Mouse (Mus musculus): Measurements from ENCODE around the gene Insyn1. TPM values are rescaled to one million over a fixed set of nuclear protein-coding genes. Genes with fewer than 3 reads are reported as not detected.

Insyn1 gene
- total and polyA plus RNA-seq, 3 experiments, result 13.4 to 26.1 (median 23.6) TPM

DNA sequence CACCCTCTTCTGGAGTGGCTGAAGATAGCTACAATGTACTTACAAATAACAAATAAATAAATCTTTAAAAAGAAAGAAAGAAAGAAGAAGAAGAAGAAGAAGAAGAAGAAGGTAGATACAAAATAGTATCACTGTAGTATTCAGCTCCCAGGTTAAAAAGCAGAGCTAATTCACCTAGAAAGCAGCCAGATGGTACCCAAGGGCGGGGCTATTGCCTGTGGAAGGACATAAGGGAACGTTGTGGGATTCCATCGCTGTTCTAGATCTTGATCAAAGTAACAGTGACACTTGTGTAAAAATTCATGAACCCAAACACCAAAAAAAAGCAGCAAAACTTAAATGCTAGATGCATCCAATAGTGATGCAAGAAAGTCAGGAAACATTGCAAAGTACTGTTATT, 31.6 kb downstream of the Insyn1 start:
- intact Hi-C loops (cut with DNase I), result loop anchor here (5.0 kb wide), 1 partner anchor 188 kb away; no protein-coding TSS in a partner anchor
- TF ChIP-seq POLR2A (IDR thresholded peaks at IDR 0.05; ENCODE audit: insufficient read depth, low read depth, low read length) (no peak), EP300 (IDR thresholded peaks at IDR 0.05; ENCODE audit: insufficient read depth, low read depth, low read length) (no peak), CTCF (IDR thresholded peaks at IDR 0.05) (no peak)
- Histone ChIP-seq H3K9ac (ENCODE audit: low read depth, low read length) (no peak overlapping the region), H3K4me3 (no peak overlapping the region), H3K27ac (no peak overlapping the region), H3K79me2 (replicated peaks; ENCODE audit: control insufficient read depth, insufficient read depth, low read length) (no peaks in the 10 kb centered on the region), H3K27me3 (ENCODE audit: control insufficient read depth, insufficient read depth, low read length) (no peaks in the 10 kb centered on the region), H3K36me3 (ENCODE audit: control insufficient read depth, insufficient read depth, low read length) (no peaks in the 10 kb centered on the region), H3K4me1 (ENCODE audit: control insufficient read depth, insufficient read depth, low read length) (peaks cover 10% of the 10 kb centered on the region)
- WGBS, result 84% methylated on average over 3 of the region's 3 CpGs
- no peak for DNase-seq

DNA sequence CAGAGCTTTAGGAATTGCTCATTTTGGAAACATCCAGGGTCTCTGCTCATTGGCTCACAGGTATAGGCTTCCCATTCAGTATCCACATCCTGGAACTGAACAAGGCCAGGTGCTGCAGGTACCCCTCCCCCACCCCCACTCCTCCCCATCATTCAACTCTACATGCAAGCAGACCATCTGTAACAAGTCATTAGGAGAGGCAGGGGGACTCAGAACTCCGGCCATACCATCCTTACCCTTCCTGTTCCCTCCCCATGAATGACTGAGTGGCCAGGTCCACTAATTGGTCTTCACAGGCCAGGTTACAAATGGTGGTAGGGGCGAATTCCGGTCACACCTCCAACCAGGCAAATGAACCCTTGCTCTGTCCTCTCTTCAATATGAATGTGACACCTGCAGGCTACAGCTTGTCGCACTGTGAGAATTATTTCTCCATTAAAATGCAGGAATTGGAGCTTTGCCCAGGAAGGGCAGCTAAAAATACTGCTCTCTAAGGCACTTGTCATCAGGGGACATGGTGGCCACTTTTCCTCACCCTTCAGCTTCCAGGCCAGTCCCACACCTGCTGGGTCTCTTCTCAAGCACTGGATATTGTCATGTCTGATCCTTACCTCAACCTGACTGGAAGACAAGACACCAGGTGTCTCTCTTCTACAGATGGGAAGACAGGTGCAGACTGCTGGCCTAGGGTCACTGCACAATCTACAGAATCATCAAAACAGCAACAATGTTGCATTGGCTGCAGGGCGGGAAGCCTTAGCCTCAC, 32.6 kb downstream of the Insyn1 start:
- WGBS, result 61% methylated on average over 5 of the region's 5 CpGs
- peak in 1 of 2 experiments; percentile 39 for DNase-seq
- no peak overlapping the region for H3K4me3 ChIP-seq
- H3K36me3 ChIP-seq (ENCODE audit: control insufficient read depth, insufficient read depth, low read length), result no peaks in the 10 kb centered on the region
- no peaks in the 10 kb centered on the region for H3K27me3 ChIP-seq (ENCODE audit: control insufficient read depth, insufficient read depth, low read length)
- TF ChIP-seq CTCF (IDR thresholded peaks at IDR 0.05), result peak; percentile 24
- TF ChIP-seq EP300 (IDR thresholded peaks at IDR 0.05; ENCODE audit: insufficient read depth, low read depth, low read length), result no peak
- intact Hi-C loops (cut with DNase I), result loop anchor here (5.0 kb wide), 1 partner anchor 189 kb away; no protein-coding TSS in a partner anchor
- peaks cover 10% of the 10 kb centered on the region for H3K4me1 ChIP-seq (ENCODE audit: control insufficient read depth, insufficient read depth, low read length)
- H3K9ac ChIP-seq (ENCODE audit: low read depth, low read length), result no peak overlapping the region
- H3K27ac ChIP-seq, result no peak overlapping the region; the same call in 1 of the 2 replicates
- H3K79me2 ChIP-seq (replicated peaks; ENCODE audit: control insufficient read depth, insufficient read depth, low read length), result no peaks in the 10 kb centered on the region

DNA sequence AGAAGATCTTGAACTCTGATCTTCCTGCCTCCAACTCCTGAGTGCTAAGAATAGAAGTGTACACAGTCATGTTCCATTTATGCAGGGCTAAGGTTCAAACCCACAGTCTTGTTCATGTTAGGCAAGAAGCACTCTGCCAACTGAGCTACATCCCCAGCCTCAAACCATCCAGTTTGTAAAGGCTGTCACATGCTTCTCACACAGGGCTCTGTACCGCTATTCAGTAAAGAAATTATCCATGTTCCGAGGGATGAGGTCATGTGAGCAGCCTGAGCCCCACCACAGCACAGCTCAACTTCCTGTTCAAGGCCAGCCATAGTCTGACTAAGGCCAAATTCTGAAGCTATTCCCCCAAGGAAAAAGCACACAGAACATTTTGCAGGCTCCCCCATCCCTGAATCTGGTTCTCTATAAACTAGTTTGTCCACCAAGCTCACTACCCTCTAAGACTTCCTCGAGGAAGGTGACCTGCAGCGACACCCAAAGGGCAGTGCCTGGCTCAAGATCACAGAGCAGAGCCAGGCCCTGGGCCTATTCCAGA, 33.5 kb downstream of the Insyn1 start:
- no peak for DNase-seq
- 25% methylated on average over 4 of the region's 4 CpGs for WGBS
- no peak overlapping the region for H3K4me3 ChIP-seq
- H3K27me3 ChIP-seq (ENCODE audit: control insufficient read depth, insufficient read depth, low read length), result no peaks in the 10 kb centered on the region
- peak; percentile 26 for TF ChIP-seq CTCF (IDR thresholded peaks at IDR 0.05)
- no peak for TF ChIP-seq EP300 (IDR thresholded peaks at IDR 0.05; ENCODE audit: insufficient read depth, low read depth, low read length)
- TF ChIP-seq POLR2A (IDR thresholded peaks at IDR 0.05; ENCODE audit: insufficient read depth, low read depth, low read length), result no peak
- intact Hi-C loops (cut with DNase I), result loop anchor here (5.0 kb wide), 1 partner anchor 190 kb away; no protein-coding TSS in a partner anchor
- no peak overlapping the region for H3K9ac ChIP-seq (ENCODE audit: low read depth, low read length)
- H3K79me2 ChIP-seq (replicated peaks; ENCODE audit: control insufficient read depth, insufficient read depth, low read length), result no peaks in the 10 kb centered on the region
- no peaks in the 10 kb centered on the region for H3K36me3 ChIP-seq (ENCODE audit: control insufficient read depth, insufficient read depth, low read length)
- no peak overlapping the region; the same call in 1 of the 2 replicates for H3K27ac ChIP-seq
- H3K4me1 ChIP-seq (ENCODE audit: control insufficient read depth, insufficient read depth, low read length), result peaks cover 10% of the 10 kb centered on the region

DNA sequence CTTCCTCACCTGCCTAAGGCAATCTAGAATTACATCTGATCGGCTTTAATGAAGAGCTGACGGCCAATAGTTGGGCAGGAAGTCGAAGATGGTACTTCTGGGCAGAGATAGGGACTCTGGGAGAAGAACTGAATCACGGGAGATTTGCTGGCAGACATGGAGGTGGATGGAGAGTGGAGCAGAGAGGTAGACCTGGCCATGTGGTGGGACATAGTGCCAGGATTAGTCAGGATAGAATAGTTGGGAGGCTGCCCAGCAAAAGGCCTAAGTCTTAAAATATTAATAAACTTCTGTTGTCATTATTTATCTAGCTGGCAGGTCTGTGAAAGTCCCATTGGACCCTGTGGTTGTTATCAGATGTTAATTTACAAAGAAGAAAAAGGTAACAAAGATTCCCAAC, 36.7 kb downstream of the Insyn1 start:
- peaks cover 5% of the 10 kb centered on the region for H3K4me1 ChIP-seq (ENCODE audit: control insufficient read depth, insufficient read depth, low read length)
- H3K36me3 ChIP-seq (ENCODE audit: control insufficient read depth, insufficient read depth, low read length), result no peaks in the 10 kb centered on the region
- H3K79me2 ChIP-seq (replicated peaks; ENCODE audit: control insufficient read depth, insufficient read depth, low read length), result no peaks in the 10 kb centered on the region
- no peak overlapping the region for H3K9ac ChIP-seq (ENCODE audit: low read depth, low read length)
- intact Hi-C loops (cut with DNase I), result no loop called here
- DNase-seq, result no peak
- 86% methylated on average over 4 of the region's 4 CpGs for WGBS
- H3K27ac ChIP-seq, result no peak overlapping the region
- no peak for TF ChIP-seq POLR2A (IDR thresholded peaks at IDR 0.05; ENCODE audit: insufficient read depth, low read depth, low read length)
- TF ChIP-seq EP300 (IDR thresholded peaks at IDR 0.05; ENCODE audit: insufficient read depth, low read depth, low read length), result no peak
- TF ChIP-seq CTCF (IDR thresholded peaks at IDR 0.05), result no peak
- H3K27me3 ChIP-seq (ENCODE audit: control insufficient read depth, insufficient read depth, low read length), result no peaks in the 10 kb centered on the region
- H3K4me3 ChIP-seq, result no peak overlapping the region

DNA sequence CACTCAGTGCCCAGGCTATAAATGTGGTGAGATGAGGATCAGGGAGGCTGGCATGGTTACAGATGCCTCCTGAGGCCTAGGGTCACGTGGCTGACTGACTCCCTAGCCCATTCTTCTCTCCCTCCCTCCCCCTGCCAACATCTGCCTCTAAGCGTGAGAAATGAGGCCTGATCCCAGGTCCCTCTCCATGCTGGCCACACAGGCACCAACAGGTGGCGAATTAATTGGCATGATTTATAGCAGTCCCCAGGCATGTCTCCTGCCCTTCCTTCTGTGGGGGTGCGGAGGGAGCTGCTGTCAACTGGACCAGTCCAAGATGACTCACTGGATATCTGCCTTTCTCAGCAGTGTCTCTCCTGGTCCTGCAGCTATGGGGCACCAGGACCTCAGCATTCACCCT, 39.4 kb downstream of the Insyn1 start:
- no peaks in the 10 kb centered on the region for H3K4me1 ChIP-seq (ENCODE audit: control insufficient read depth, insufficient read depth, low read length)
- TF ChIP-seq CTCF (IDR thresholded peaks at IDR 0.05) (no peak), POLR2A (IDR thresholded peaks at IDR 0.05; ENCODE audit: insufficient read depth, low read depth, low read length) (no peak), EP300 (IDR thresholded peaks at IDR 0.05; ENCODE audit: insufficient read depth, low read depth, low read length) (no peak)
- intact Hi-C loops (cut with DNase I), result no loop called here
- no peaks in the 10 kb centered on the region for H3K79me2 ChIP-seq (replicated peaks; ENCODE audit: control insufficient read depth, insufficient read depth, low read length)
- DNase-seq, result no peak
- H3K9ac ChIP-seq (ENCODE audit: low read depth, low read length), result no peak overlapping the region
- H3K4me3 ChIP-seq, result no peak overlapping the region
- H3K27me3 ChIP-seq (ENCODE audit: control insufficient read depth, insufficient read depth, low read length), result no peaks in the 10 kb centered on the region
- H3K36me3 ChIP-seq (ENCODE audit: control insufficient read depth, insufficient read depth, low read length), result no peaks in the 10 kb centered on the region
- WGBS, result 80% methylated on average over 4 of the region's 4 CpGs
- no peak overlapping the region for H3K27ac ChIP-seq

DNA sequence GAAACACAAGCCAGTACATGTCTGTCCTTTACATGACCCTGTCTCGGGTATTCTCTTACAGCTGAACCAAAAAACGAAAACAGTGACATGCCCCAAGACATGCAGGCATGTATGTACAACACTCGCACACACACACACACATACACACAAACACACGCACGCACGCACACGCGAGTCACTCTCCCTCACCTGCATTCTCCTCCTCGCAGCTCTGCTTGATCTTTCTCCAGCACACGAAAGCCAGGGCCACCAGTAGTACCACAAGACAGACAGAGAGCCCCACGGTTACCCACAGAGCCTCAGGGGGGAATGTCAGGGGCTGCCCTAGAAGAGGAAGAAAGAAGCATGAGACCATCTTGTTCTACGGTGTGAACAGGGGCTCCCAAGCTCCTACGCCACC, 42.0 kb downstream of the Insyn1 start:
- H3K9ac ChIP-seq (ENCODE audit: low read depth, low read length), result no peak overlapping the region
- no peaks in the 10 kb centered on the region for H3K36me3 ChIP-seq (ENCODE audit: control insufficient read depth, insufficient read depth, low read length)
- DNase-seq, result no peak
- no peaks in the 10 kb centered on the region for H3K4me1 ChIP-seq (ENCODE audit: control insufficient read depth, insufficient read depth, low read length)
- WGBS, result 94% methylated on average over 13 of the region's 13 CpGs
- no peaks in the 10 kb centered on the region for H3K27me3 ChIP-seq (ENCODE audit: control insufficient read depth, insufficient read depth, low read length)
- intact Hi-C loops (cut with DNase I), result loop anchor here (5.0 kb wide), 1 partner anchor 997 kb away; no protein-coding TSS in a partner anchor
- H3K79me2 ChIP-seq (replicated peaks; ENCODE audit: control insufficient read depth, insufficient read depth, low read length), result no peaks in the 10 kb centered on the region
- no peak overlapping the region for H3K27ac ChIP-seq
- no peak overlapping the region for H3K4me3 ChIP-seq
- TF ChIP-seq POLR2A (IDR thresholded peaks at IDR 0.05; ENCODE audit: insufficient read depth, low read depth, low read length) (no peak), EP300 (IDR thresholded peaks at IDR 0.05; ENCODE audit: insufficient read depth, low read depth, low read length) (no peak), CTCF (IDR thresholded peaks at IDR 0.05) (no peak)
